Mouse (Mus musculus): Measurements from ENCODE around the gene Pum2.
"Not testable (repeated sequence)": the region's sequence is repeated elsewhere in the genome, so short reads cannot be mapped to it uniquely, and the experiment has no call there.

Gene Pum2

DNA sequence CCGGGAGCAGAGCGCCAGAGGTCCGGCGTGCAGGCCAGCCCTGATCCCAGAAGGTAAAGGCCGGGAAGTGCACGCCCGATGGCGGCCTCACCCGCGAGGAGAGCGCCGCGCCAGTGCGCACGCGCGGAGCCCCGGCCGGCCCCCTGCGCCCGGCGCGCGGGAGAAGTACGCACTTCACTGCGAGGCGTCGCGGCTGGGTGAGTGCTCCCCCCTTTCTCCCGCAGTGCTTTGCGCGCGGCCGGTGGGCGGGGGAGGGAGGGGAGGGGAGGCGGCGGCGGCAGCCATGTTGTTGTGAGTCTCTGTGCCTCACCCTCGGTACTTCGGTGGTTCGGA lies at the start of gene Pum2:
Gene Pum2, plus strand, starts transcription at position 161 of the 333 bp plus-strand sequence.
- peak; percentile 97 for DNase-seq

DNA sequence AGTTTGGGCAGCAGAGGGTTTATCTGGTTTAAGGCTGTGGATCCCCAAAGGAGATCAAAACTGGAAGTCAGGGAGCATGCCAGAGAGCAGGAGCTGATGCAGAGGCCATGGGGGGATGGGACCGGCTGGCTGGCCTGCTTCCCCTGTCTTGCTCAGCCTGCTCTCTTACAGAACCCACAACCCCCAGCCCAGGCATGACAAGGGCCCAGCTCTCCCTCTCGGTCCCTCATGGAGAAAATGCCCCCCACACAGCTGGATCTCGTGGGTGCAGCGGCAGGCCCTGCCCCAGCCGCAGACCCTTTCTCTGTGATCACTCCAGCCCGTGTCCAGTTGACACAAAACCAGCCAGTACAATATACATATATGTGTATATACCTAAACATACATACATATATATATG lies 44.4 kb upstream of the Pum2 start:
- DNase-seq, result no peak

DNA sequence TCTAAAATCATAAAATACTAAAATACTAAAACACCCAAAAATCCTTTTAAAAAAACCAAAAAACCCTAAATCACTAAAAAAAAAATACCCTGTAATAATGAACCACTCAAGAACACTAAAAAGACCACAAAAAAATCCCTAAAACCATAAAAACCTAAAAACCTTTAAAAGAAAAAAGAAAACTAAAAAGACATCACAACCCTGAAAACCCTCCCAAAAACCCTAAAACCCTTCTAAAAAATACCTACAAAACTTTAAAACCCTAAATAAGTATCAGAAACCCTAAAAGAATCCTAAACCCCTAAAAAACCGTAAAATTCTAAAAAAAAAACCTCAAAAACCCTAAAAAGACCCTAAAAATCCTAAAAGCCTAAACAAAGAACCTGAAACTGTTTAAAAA lies 42.2 kb upstream of the Pum2 start:
- no peak for DNase-seq

DNA sequence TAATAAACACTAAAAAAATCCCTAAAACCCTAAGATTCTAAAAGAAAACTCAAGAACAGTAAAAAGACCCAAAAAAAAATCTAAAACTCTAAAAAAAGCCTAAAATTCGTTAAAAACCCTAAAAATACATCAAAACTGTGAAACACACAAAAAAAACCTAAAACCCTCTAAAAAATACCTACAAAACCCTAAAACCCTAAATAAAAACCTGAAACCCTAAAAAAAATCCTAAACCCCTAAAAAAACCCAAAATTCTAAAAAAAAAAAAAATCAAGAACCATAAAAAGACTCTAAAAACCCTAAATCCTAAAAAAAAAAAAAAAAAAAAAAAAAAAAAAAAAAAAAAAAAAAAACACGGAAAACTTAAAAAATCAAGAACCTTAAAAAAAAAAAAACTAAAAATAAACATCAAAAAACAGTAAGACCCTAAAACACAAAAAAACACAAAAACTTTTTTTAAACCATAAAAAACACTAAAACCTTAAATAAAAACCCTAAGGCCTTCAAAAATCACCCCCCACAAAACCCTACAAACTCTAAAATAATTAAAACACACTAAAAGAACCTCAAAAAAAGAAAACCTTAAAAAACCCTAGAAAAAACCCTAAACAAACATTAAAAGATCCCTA lies 41.1 kb upstream of the Pum2 start:
- no peak for DNase-seq

DNA sequence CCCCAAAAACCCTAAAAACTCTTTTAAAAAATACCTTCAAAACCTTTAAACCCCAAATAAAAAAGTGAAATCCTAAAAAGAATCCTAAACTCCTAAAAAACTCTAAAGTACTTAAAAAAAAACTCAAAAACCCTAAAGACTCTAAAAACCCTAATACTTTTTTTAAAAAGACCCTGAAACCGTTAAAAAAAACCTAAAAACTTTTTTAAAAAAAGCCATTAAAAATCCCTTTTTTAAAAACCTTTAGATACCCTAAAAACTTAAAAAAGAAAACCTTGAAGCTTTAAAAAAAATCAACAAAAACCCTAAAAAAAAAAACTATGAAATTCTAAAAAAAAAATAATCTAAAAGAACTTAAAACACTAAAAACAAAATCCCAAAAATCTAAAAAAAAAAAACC lies 39.6 kb upstream of the Pum2 start:
- no peak for DNase-seq

DNA sequence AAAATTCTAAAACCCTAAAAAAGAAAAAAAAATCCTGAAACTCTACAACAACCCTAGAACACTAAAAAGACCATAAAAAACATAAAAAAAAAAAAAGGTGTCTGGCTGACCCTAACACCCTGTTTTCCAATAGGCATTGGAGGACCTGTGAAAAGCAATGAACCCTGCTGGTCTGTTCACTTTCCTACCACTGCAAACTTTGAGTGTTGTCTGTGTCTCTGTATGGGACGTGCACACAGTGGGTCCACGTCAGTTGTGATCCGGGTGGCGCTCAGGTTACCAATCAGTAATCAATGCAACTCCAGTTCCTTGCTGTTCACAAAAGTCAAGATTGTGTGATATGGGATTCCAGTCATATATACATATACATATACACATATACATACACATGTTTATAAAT lies 38.4 kb upstream of the Pum2 start:
- no peak for DNase-seq

DNA sequence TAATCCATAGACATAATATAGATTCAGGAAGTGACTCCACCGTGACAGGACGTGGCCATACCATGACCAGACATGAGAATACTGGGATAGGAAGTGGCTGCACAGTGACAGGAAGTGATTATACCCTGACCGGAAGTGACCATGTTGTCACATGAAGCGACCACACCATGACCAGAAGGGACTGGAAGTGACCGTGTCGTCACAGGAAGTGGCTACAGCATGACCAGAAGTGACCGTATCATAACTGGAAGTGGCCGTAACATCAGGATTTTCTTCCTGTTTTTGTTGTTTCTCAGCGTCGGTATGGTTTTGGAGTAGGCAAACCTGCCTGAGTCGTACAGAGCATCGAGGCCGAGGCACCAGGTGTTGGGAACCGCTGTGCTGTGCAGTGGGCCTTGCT lies 37.0 kb upstream of the Pum2 start:
- no peak for DNase-seq

DNA sequence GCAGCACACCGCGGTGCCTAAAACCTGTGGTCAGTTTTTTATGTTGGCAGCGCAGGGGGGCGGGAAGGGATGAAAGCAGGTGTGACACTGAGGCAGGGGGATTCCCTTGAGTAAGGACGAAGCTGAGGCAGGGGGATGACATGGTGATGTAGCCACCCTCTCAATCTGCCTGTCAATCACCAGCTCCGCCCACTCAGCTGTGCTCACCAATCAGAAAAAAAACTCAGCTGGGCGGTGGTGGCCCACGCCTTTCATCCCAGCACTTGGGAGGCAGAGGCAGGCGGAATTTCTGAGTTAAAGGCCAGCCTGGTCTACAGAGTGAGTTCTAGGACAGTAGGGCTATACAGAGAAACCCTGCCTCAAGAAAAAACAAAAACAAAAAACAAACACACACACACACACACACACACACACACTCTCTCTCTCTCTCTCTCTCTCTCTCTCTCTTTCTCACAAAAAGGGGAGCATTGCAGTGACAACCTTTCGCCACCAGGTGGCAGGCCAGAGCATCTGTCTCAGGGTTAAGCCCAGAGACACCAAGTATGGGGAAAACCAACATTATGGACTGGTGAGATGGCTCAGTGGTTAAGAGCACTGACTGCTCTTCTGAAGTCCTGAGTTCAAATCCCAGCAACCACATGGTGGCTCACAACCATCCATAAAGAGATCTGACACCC lies 35.4 kb upstream of the Pum2 start:
- DNase-seq, result peak; percentile 76

DNA sequence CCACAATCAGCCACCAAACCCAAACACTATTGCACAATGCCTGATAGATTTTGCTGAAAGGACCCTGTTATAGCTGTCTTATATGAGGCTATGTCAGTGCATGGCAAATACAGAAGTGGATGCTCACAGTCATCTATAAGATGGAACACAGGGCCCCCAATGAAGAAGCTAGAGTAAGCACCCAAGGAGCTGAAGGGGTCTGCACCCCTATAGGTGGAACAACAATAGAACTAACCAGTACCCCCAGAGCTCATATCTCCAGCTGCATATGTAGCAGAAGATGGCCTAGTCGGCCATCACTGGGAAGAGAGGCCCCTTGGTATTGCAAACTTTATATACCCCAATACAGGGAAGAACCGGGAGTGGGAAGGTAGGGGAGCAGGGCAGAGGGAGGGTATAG lies 33.7 kb upstream of the Pum2 start:
- not testable (repeated sequence) for DNase-seq

DNA sequence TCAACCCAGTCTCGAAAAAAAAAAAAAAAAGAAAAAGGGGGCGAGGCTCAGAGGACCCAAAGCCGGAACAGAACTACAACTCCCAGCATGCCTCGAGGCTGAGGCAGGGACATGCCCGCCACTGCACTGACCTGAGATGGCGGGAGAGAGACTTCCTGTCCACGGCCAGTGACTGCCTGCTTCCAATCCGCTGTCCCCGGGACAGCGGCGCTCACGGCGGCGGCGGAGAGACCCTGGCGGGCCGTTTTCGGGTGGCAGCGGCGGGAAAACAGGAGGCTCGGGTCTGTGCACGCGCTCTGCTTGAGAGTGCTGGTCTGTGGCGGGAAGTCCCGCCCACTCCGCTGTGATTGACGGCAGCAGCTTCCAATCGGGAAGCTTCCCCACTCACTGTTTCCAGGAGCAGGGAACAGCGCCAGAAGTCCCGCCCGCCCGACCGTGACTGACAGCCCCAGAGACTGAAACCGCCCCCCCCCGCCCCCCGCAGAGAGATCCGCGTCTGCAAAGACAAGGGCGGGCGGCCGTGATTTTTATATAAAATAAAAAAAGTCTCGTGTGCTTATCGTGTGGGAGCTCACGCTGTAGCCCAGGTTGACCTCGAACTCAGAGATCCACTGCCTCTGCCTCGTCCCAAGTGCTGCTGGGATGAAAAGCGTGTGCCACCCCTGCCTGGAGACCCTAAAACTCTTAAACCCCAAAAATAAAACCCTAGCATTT lies 33.1 kb upstream of the Pum2 start:
- DNase-seq, result peak; percentile 99

DNA sequence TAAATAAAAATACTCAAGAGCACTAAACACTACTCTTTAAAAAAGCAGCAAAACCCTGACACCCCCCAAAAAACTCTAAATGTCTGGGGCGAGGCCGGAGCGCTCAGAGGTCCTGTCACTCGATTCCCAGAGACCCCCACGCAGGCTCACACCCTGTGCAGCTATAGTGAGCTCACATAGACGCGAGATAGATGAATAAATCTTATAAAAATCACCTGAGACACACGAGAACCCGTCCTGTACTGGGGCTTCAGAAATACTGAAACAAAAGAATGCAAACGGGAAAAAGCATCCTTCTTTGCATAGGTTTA lies 32.6 kb upstream of the Pum2 start:
- no peak for DNase-seq

DNA sequence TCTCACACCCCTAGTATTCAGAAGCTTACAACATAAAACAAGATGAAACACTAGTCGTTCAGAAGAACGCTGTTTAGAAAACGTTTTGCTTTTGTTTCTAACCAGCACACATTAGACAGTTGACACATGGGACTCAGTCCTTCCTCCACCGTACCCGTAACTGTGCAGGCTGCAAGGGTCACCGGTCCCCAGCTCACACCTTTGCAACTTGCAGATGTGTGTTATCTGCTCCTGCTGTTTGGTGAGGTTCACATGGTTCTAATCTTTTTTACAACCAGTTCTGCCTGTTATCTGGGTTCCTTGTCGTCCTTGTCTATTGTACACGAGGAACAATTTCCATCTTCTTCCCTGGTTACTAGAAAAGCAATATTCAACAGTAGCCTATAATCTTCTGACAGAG lies 25.7 kb upstream of the Pum2 start:
- DNase-seq, result not testable (repeated sequence)

DNA sequence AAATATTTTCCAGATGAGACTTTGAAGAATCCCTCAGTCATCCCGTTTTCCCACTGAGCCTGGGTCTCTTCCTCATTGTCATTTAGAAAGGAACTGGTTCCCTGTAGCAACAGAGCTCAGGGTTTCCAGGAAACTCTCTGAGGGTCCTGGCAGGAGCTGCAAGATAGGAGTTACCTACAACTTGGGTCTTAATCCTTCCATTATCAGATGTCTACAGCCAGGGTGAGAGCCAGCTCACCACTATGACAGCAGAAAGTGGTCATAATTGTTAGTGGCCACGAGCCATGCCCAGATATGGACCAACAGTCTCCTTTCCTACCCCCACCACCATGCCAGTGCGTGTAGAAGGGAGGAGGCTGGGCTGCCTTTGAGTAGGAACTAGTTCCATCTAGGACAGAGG lies 23.9 kb upstream of the Pum2 start:
- DNase-seq, result not testable (repeated sequence)

DNA sequence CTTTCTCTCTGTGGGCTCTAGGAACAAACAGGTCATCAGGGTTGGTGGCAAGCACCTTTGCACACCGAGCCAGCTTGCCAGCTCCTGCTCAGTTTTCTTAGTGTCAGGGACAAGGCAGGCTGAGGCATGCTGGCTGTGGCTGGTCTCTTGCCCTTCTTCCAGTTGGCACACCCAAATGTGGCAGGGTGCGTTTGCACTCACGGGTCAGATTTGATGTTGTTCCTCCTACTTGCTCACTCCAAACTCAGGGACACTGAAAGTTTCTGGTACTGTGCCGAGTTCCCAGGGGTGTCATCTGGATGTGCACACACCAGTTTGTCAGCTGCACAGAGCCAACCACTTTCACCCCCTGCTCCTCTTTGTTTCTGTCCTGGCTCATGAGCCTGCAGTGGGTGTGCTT lies 17.3 kb upstream of the Pum2 start:
- DNase-seq, result no peak

DNA sequence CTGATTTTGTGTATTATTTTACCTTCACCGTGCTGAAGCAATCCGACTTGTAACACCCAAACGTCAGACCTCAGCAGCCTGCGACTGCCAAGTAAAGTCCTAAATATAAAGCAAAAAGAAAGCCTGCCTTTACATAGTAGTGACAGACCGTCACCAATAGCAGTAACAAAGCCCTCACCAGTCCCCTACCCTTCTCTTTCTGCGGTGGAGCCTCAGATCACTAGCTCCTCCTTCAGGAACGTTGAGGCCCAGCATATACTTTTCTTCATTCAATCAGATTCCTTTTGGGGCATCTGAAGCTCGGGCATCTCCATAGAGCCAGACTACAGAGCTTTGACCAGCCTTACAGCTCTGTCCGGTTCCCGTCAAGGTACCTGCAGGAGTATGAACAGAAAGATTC lies 16.8 kb upstream of the Pum2 start:
- DNase-seq, result no peak

DNA sequence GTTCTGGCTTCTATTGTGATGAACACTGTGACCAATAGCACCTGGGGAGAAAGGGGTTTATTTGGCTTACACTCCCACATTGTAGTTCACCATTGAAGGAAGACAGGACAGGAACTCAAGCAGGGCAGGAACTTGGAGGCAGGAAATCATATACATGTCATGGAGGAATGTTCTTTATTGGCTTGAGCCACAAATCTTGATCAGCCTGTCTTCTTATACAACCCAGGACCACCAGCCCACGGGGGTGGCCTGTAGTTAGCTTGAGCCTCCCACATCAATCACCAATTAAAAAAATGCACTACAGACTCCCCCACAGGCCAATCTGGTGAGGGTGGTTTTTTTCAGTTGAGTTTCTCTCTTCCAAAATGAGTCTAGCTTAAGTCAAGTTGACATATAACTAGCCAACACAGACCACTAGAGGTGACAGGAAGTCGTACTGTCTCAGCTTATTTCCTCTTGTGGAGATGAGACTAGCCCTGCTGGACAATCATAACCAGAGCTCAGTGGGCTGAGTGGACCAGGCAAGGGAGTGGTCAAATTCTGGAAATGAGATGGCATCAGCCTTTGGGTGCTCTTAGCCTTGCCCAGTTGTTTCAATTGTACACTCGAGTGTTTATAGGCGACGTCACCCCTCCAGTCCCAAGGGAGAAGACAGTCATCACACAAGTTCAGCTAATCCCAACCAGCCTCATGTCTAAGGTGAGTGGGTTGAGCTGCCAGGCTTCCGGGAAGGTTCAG lies 16.1 kb upstream of the Pum2 start:
- no peak for DNase-seq

DNA sequence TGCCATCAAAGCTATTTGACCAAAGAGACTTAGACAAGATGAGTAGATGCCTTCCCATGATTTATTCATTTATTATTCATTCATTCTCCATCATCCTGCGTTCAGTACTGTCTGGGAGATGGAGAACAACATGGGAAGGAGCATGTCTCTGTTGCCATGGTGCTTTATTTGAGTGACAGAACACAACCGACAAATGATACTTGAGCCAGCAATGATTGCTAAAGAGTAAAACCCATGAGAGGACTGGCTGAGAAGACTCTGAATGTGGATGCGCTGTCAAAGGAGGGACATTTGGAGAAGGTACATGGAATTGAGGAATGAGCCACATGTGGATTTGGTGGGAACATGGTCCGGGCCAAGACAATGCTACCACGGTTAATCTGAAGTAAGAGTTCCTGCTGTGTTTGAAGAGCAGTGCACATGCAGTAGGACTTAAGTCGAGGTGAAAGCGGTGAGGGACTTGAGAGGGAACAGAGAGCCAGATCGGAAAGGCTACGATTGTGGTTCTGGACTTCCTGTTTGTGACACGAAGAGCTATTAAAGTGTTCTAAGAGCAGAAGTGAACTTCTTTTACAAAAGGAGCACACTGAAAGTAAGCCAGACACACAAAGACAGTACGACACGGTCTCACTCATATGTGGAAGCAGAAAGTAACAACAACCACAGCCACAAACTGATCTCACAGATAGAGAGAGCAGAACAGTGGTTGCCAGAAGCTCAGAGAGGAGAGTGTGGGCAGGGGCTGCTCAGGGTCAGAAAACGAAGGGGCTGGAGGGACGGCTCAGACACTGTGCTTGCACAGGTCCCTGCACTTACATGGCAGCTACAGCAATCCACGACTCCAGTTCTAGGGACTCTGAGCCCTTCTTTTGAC lies 14.3 kb upstream of the Pum2 start:
- DNase-seq, result no peak

DNA sequence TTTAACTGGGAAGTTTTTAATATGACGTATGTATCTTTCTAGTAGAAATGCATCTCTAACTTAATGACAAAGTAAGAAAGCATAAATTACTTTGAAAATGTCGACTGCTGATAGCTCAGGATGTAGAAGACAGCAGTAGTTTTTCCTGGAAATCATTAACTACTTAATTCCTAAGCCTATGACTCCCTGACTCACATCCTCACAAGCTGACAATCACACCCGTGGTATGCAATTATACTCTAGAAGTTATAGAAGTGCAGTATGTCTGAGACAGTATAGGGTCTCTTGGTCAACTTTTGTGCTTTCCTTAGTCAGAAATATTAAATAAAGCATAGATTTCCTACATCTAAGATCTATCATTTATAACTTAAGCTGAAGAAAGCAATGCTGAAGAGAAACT lies 12.2 kb upstream of the Pum2 start:
- DNase-seq, result no peak

DNA sequence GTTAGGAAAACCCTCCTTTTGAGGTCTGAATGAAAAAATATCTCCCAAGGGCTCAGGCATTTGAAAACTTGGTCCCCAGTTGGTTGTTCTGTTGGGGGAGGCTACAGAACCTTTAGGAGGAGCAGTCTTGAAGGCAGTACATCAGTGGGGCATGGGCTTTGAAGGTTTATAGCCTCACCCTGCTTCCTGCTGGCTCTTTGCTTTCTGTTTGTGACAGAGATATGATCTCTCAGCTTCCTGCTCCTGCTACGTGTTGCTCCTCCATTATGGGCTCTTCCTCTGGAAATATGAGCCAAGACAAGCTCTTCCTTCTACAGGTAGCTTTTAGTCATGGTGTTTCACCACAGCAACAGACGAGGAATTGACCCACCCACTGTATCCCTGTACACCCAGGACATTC lies 11.8 kb upstream of the Pum2 start:
- DNase-seq, result no peak

DNA sequence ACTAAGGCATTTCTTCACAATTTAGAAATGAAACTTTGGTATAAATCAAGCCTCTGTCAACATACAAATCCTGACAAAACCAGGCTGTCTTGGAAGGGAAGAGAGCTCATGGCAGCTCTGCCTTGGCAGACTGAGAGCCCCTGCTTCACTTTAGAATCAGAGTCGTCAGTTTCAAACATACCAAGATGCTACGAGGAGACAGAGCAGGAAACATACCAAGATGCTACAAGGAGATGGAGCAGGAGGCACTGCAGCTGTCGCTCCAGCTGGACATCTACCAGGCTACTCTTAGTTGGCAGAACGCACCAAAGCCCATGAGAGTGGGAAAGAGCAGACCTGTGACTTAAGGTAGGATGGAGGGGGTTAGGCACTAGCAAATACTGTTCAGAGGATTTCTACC lies 11.2 kb upstream of the Pum2 start:
- no peak for DNase-seq

DNA sequence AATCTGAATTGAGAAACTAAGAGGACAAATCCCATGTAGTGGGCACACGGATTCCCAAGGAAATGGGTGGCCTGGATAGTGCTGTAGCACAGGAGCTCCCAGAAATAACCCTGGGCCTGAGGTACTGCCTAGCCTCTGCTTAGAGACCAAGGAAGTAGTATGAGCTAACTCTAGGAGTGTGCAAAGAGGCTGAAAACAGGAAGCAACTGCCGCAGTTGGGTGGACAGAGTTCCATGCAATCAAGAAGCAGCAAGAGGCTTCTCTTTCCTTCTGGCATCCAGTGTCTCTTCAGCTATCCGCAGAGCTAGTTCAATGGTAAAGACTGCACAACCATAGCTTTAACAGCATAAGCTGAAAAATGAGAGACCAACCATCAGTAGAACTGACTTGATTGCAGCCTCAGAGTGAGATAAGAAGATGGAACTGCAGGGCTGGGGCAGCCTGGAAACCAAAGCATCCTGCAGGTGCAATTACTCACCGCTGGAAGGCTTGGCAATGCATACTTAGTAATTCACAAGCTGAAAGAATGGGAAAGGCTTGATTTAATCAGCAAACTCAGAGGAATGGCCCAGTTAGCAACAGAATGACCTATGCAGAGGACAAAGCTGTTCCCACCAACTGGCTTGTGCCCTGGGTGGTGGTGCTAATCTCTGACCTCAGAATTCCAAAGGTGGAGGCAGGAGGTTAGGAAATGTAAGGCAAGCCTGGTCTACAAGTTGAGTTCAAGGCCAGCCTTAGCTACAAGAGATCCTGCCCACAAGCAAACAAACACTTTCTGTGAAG lies 6.3 kb upstream of the Pum2 start:
- no peak for DNase-seq

DNA sequence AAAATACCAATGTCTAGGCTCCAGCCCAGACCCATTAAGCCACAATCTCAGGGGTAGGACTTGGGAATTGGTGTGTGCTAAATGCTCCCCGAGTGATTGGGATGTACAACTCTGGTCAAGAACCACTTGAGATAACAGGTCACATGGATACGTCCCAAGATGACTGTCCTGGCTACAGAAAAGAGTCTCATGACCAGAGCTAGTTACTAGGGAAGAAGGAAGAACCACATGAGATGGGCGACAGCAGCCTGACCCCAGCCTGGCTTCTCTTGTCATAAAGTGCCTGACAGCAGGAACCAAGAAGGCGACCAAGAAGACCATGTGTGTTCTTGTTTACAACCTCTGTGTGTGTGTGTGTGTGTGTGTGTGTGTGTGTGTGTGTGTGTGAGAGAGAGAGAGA lies 4.5 kb upstream of the Pum2 start:
- DNase-seq, result no peak

All from kidney, postnatal 14 days (tissue).